Mouse (Mus musculus): Measurements from ENCODE around the gene Lsamp. TPM values are rescaled to one million over a fixed set of nuclear protein-coding genes. Genes with fewer than 3 reads are reported as not detected.

Lsamp gene
- polyA plus RNA-seq, 1 experiment from 2014 or later = 0.25 TPM

DNA sequence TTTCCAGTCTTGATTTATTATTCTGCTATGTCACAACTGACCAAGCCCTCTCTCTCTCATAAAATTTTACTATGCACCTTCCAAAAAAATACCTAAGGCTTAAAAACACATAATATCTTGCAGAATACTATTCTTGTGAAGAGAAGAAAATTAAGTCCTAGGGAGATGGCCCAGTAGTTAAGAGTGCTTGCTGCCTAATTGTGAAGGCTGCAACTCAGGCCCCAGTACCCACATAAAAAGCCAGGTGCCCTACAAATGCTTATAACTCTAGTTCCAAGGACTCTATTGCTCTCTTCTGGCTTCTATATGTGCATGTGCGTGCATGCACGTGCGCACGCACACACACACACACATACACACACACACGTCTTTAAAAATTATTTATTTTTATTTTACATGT, 1225.9 kb downstream of the Lsamp start:
- Histone ChIP-seq H3K4me2 (no peak overlapping the region), H3K27me3 (replicated peaks) (no peaks in the 10 kb centered on the region), H3K4me1 (no peaks in the 10 kb centered on the region), H3K9ac (no peak overlapping the region), H3K4me3 (no peak overlapping the region), H3K27ac (no peak overlapping the region), H3K36me3 (no peaks in the 10 kb centered on the region), H3K9me3 (replicated peaks) (no peaks in the 10 kb centered on the region)
- WGBS (ENCODE audit: insufficient replicate concordance) = 82% methylated on average over 5 of the region's 5 CpGs
- ATAC-seq = no peak

GRCm38 (mm10) chr16:41235829-41236228, 1251.7 kb downstream of the Lsamp start:
- Histone ChIP-seq H3K4me1 (no peaks in the 10 kb centered on the region), H3K36me3 (no peaks in the 10 kb centered on the region), H3K27ac (no peak overlapping the region), H3K4me2 (no peak overlapping the region), H3K9ac (no peak overlapping the region), H3K4me3 (no peak overlapping the region), H3K27me3 (replicated peaks) (no peaks in the 10 kb centered on the region), H3K9me3 (replicated peaks) (no peaks in the 10 kb centered on the region)
- no peak for ATAC-seq

DNA sequence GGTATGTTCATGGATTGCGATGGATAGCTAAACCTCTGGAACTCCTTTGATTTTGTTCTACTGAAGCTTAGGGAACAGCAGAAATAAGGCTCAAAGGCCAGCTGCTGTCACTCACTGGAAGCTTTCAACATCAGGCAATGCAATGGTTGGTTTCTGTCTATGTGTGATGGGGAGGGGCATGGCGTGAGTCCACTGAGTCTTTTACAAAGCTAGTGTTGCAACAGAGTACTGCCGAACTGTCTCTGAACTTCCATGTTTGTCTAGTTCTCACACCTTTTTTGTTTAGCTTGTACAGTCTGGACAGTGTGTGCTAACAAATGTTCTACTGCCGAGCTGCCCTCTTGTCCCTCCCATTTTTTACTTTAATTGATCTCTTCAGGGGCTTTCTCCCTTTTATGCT, 1258.7 kb downstream of the Lsamp start:
- peak; percentile 83 for ATAC-seq
- no peak overlapping the region for H3K27ac ChIP-seq
- WGBS (ENCODE audit: insufficient replicate concordance) = 51% methylated on average over 4 of the region's 4 CpGs
- H3K4me3 ChIP-seq = no peak overlapping the region
- H3K36me3 ChIP-seq = no peaks in the 10 kb centered on the region
- H3K9me3 ChIP-seq (replicated peaks) = no peaks in the 10 kb centered on the region
- H3K4me1 ChIP-seq = no peaks in the 10 kb centered on the region
- H3K27me3 ChIP-seq (replicated peaks) = no peaks in the 10 kb centered on the region
- H3K9ac ChIP-seq = no peak overlapping the region
- H3K4me2 ChIP-seq = no peak overlapping the region

GRCm38 (mm10) chr16:41244711-41245110, 1260.5 kb downstream of the Lsamp start:
- H3K4me3 ChIP-seq = no peak overlapping the region
- no peaks in the 10 kb centered on the region for H3K36me3 ChIP-seq
- no peaks in the 10 kb centered on the region for H3K27me3 ChIP-seq (replicated peaks)
- 21% methylated on average over 2 of the region's 2 CpGs for WGBS (ENCODE audit: insufficient replicate concordance)
- no peaks in the 10 kb centered on the region for H3K9me3 ChIP-seq (replicated peaks)
- H3K9ac ChIP-seq = no peak overlapping the region
- no peak overlapping the region for H3K4me2 ChIP-seq
- ATAC-seq = no peak
- H3K4me1 ChIP-seq = no peaks in the 10 kb centered on the region
- no peak overlapping the region for H3K27ac ChIP-seq

DNA sequence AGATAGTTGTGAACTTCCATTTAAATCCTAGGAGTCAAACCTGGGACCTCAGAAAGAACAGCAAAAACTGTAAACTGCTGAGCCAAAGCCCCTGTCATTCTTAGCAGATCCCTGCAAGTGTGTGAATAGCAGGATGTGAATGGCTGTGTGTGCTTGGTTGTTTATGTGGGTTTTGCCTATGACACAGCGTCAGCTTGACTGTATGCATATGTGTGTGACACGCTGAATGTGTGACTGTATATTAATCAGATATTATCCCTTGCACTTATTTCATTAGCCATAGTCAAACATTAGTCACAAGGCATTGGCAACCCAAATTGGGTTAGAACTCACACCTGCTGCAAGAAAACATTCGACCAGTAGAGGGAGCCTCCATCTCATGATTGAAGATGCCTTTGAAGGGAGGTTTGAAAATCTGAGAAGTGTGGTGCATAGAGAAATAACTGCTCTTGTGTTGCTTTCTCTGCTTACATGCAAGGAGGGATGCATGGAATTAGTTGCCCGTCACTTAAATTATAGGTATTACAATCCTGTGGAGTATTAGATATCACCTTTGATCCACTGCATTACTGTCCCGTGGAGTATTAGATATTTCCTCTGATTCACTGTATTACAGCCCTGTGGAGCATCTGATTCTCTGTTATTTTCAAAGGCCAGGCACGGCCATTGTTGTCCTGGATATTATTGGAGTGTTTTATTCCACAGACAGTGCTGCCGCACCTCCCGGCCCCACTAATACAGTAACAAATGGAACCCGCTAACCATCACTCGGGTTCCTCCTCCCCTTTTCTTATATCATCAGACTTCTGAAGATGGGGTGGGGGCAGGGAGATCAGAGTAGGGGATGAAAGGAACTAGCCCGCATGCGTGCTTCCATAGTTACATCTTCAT, 1274.2 kb downstream of the Lsamp start:
- H3K9me3 ChIP-seq (replicated peaks) = no peaks in the 10 kb centered on the region

GRCm38 (mm10) chr16:41275999-41276671, 1292.0 kb downstream of the Lsamp start:
- H3K36me3 ChIP-seq = no peaks in the 10 kb centered on the region
- H3K9ac ChIP-seq = no peak overlapping the region
- no peaks in the 10 kb centered on the region for H3K27me3 ChIP-seq (replicated peaks)
- no peaks in the 10 kb centered on the region for H3K4me1 ChIP-seq
- ATAC-seq = no peak
- no peak overlapping the region for H3K4me2 ChIP-seq
- H3K9me3 ChIP-seq (replicated peaks) = no peaks in the 10 kb centered on the region
- H3K27ac ChIP-seq = no peak overlapping the region
- no peak overlapping the region for H3K4me3 ChIP-seq
- WGBS (ENCODE audit: insufficient replicate concordance) = 78% methylated on average over 2 of the region's 2 CpGs

More for the DNA sequence above, 1274.2 kb downstream of the Lsamp start:
- no peak overlapping the region for H3K27ac ChIP-seq
- no peaks in the 10 kb centered on the region for H3K27me3 ChIP-seq (replicated peaks)
- H3K36me3 ChIP-seq = no peaks in the 10 kb centered on the region
- WGBS (ENCODE audit: insufficient replicate concordance) = 52% methylated on average over 12 of the region's 12 CpGs
- H3K4me1 ChIP-seq = no peaks in the 10 kb centered on the region
- H3K4me2 ChIP-seq = no peak overlapping the region
- no peak overlapping the region for H3K4me3 ChIP-seq
- no peak overlapping the region for H3K9ac ChIP-seq
- no peak for ATAC-seq

DNA sequence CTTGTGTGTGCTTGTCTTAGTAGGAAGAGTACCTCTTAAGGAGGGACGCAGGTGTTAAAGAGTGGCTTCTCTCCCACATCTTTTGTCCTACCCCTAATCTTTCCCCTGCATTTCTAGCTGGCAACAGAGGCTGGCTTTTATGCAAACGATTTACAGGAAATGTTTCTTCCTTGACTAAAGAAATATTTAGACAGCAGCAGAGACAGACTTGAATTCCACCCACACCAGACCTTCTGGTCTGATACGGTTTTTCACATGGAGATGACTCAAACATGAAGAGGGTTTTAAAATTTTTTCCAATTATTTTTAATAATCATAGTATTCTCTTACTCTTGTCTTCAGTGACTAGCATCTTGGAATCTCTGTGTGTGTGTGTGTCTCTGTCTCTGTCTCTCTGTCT, 1333.8 kb downstream of the Lsamp start:
- no peaks in the 10 kb centered on the region for H3K27me3 ChIP-seq (replicated peaks)
- H3K4me1 ChIP-seq = no peaks in the 10 kb centered on the region
- H3K27ac ChIP-seq = no peak overlapping the region
- no peak overlapping the region for H3K4me2 ChIP-seq
- 58% methylated on average over 3 of the region's 3 CpGs for WGBS (ENCODE audit: insufficient replicate concordance)
- no peak overlapping the region for H3K4me3 ChIP-seq
- no peak for ATAC-seq
- H3K9ac ChIP-seq = no peak overlapping the region
- H3K36me3 ChIP-seq = no peaks in the 10 kb centered on the region
- H3K9me3 ChIP-seq (replicated peaks) = no peaks in the 10 kb centered on the region

GRCm38 (mm10) chr16:41343431-41343830, 1359.3 kb downstream of the Lsamp start:
- no peak for ATAC-seq
- H3K27me3 ChIP-seq (replicated peaks) = no peaks in the 10 kb centered on the region
- H3K9me3 ChIP-seq (replicated peaks) = no peaks in the 10 kb centered on the region
- no peak overlapping the region for H3K27ac ChIP-seq
- H3K4me3 ChIP-seq = no peak overlapping the region
- H3K9ac ChIP-seq = no peak overlapping the region
- no peaks in the 10 kb centered on the region for H3K36me3 ChIP-seq
- 53% methylated on average over 1 of the region's 1 CpGs for WGBS (ENCODE audit: insufficient replicate concordance)
- no peaks in the 10 kb centered on the region for H3K4me1 ChIP-seq
- H3K4me2 ChIP-seq = no peak overlapping the region

- no peaks in the 10 kb centered on the region for H3K9me3 ChIP-seq (replicated peaks)
- H3K27ac ChIP-seq = no peak overlapping the region
- no peaks in the 10 kb centered on the region for H3K27me3 ChIP-seq (replicated peaks)
- no peak overlapping the region for H3K4me2 ChIP-seq
- H3K4me3 ChIP-seq = no peak overlapping the region
- no peak for ATAC-seq
- no peaks in the 10 kb centered on the region for H3K36me3 ChIP-seq
- H3K4me1 ChIP-seq = no peaks in the 10 kb centered on the region
- 69% methylated on average over 2 of the region's 2 CpGs for WGBS (ENCODE audit: insufficient replicate concordance)
- H3K9ac ChIP-seq = no peak overlapping the region
These were observed 1381.0 kb downstream of the Lsamp start for GRCm38 (mm10) chr16:41365138-41365537.

DNA sequence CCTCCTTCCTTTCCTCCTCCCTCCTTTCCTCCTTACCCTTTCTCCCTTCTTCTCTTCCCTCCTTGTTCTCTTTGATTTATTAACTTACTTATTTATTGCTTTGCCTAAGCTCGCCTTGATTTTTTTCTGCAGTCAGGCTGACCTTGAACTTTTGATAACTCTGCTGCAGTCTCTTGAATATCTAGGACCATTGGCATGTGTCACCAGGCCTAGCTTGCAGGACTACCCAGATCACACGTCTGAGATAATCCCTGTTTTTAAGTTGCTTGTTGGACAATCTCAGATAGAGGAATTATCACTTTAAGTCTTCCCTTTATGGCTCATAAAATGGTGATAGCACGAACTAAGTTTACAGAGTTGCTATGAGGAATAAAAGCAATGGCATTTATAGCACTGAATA, 1399.5 kb downstream of the Lsamp start:
- no peaks in the 10 kb centered on the region for H3K27me3 ChIP-seq (replicated peaks)
- no peaks in the 10 kb centered on the region for H3K36me3 ChIP-seq
- ATAC-seq = no peak
- H3K9me3 ChIP-seq (replicated peaks) = no peaks in the 10 kb centered on the region
- H3K4me3 ChIP-seq = no peak overlapping the region
- H3K9ac ChIP-seq = no peak overlapping the region
- H3K27ac ChIP-seq = no peak overlapping the region
- H3K4me2 ChIP-seq = no peak overlapping the region
- 37% methylated on average over 3 of the region's 3 CpGs for WGBS (ENCODE audit: insufficient replicate concordance)
- H3K4me1 ChIP-seq = no peaks in the 10 kb centered on the region

DNA sequence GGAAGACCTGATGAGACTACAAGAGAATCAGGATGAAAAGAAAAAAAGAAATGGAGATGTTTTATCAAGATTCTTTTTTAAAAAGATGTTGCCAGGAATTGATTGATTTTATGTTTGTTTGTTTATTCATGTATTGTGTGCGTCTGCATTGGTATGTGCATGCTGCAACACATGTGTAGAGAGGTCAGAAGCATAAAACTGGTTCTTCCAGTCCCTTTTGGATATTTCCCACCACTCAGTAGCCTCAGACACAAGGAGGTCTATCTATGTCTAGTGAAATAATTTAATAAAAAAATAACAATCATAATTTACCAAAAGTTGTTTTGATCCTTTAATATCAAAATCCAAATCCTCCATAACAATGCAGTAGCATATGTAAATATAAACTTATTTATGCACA, 1400.1 kb downstream of the Lsamp start:
- H3K27ac ChIP-seq = no peak overlapping the region
- no peaks in the 10 kb centered on the region for H3K4me1 ChIP-seq
- WGBS (ENCODE audit: insufficient replicate concordance) = 39% methylated on average over 1 of the region's 1 CpGs
- no peaks in the 10 kb centered on the region for H3K36me3 ChIP-seq
- no peak for ATAC-seq
- no peak overlapping the region for H3K4me2 ChIP-seq
- H3K4me3 ChIP-seq = no peak overlapping the region
- H3K27me3 ChIP-seq (replicated peaks) = no peaks in the 10 kb centered on the region
- no peak overlapping the region for H3K9ac ChIP-seq
- H3K9me3 ChIP-seq (replicated peaks) = no peaks in the 10 kb centered on the region

DNA sequence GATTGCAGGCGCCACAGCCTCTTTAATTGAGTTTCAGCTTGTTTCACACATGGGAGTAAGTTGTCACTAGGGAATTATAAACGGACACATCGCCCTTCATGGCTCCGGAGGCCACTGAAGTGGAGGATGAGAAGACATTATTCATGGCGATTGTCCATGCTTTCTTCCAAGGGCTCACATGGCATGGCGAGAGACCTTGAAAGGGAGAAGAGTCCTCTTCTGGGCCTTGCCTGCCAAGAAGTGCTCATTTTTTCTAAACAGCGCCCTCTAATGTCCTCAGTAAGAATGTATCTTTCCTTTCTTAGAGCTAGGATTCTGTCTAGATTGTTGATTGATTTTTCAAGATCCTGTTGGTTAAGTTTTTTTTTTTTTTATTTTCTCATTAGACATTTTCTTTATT, 1424.7 kb downstream of the Lsamp start:
- no peak overlapping the region for H3K4me2 ChIP-seq
- H3K4me3 ChIP-seq = no peak overlapping the region
- no peak for ATAC-seq
- H3K27me3 ChIP-seq (replicated peaks) = no peaks in the 10 kb centered on the region
- no peaks in the 10 kb centered on the region for H3K9me3 ChIP-seq (replicated peaks)
- H3K36me3 ChIP-seq = no peaks in the 10 kb centered on the region
- no peaks in the 10 kb centered on the region for H3K4me1 ChIP-seq
- WGBS (ENCODE audit: insufficient replicate concordance) = 52% methylated on average over 7 of the region's 7 CpGs
- no peak overlapping the region for H3K9ac ChIP-seq
- H3K27ac ChIP-seq = no peak overlapping the region

All from liver, embryonic 12.5 days (tissue).